Mouse (Mus musculus) heart, postnatal 25 days (tissue): ENCODE results near the gene Pdzrn3. TPM values are rescaled to one million over a fixed set of nuclear protein-coding genes. Genes with fewer than 3 reads are reported as not detected.

Experiments
- DNase-seq: peaks from one replicate; pipeline ENCODE4 v3.0.0; 2022; ENCODE audit warnings: low spot score
- intact Hi-C: fragments of 180-260 bp; cut with DNase I; formaldehyde crosslinking; loops from one replicate; pipeline ENCODE4 v1.15.1; 2025
- total RNA-seq, 2 experiments: library from RNA; stranded (reverse); gene quantifications; 2 replicates each; pipeline ENCODE4 v1.2.3; 2021

Pdzrn3 gene
- total RNA-seq, 2 experiments from 2014 or later = 28.6 to 35.5 TPM

- intact Hi-C loops = loop anchor here (5.0 kb wide), 1 partner anchor 158 kb away; no protein-coding TSS in a partner anchor
- peak; percentile 24 for DNase-seq
Observed at GRCm38 (mm10) chr6:101374721-101375120, 3.0 kb downstream of the Pdzrn3 start.

GRCm38 (mm10) chr6:101374186-101374585 lies 3.5 kb downstream of the Pdzrn3 start:
- intact Hi-C loops = no loop called here
- no peak for DNase-seq

GRCm38 (mm10) chr6:101372982-101373381 lies 4.7 kb downstream of the Pdzrn3 start:
- intact Hi-C loops = no loop called here
- DNase-seq = no peak

- intact Hi-C loops = loop anchor here (5.0 kb wide), 1 partner anchor 40 kb away; no protein-coding TSS in a partner anchor
- DNase-seq = no peak
Observed at GRCm38 (mm10) chr6:101366809-101367602, 10.7 kb downstream of the Pdzrn3 start.

GRCm38 (mm10) chr6:101365795-101366194 lies 11.9 kb downstream of the Pdzrn3 start:
- intact Hi-C loops = loop anchor here (5.0 kb wide), 1 partner anchor 38 kb away; no protein-coding TSS in a partner anchor
- DNase-seq = no peak

- no peak for DNase-seq
- intact Hi-C loops = no loop called here
Observed at GRCm38 (mm10) chr6:101363904-101364303, 13.8 kb downstream of the Pdzrn3 start.

- DNase-seq = no peak
- intact Hi-C loops = no loop called here
Observed at GRCm38 (mm10) chr6:101362728-101363127, 15.0 kb downstream of the Pdzrn3 start.

GRCm38 (mm10) chr6:101362268-101362667 lies 15.4 kb downstream of the Pdzrn3 start:
- DNase-seq = no peak
- intact Hi-C loops = no loop called here

- intact Hi-C loops = no loop called here
Observed at GRCm38 (mm10) chr6:101360211-101360737, 17.4 kb downstream of the Pdzrn3 start.

GRCm38 (mm10) chr6:101359646-101360045 lies 18.1 kb downstream of the Pdzrn3 start:
- intact Hi-C loops = no loop called here
- DNase-seq = no peak

More at GRCm38 (mm10) chr6:101360211-101360737, 17.4 kb downstream of the Pdzrn3 start:
- no peak for DNase-seq

GRCm38 (mm10) chr6:101354887-101355286 lies 22.8 kb downstream of the Pdzrn3 start:
- DNase-seq = no peak
- intact Hi-C loops = no loop called here

GRCm38 (mm10) chr6:101354230-101354881 lies 23.3 kb downstream of the Pdzrn3 start:
- intact Hi-C loops = no loop called here

GRCm38 (mm10) chr6:101353701-101354100 lies 24.0 kb downstream of the Pdzrn3 start:
- intact Hi-C loops = no loop called here

More at GRCm38 (mm10) chr6:101354230-101354881, 23.3 kb downstream of the Pdzrn3 start:
- DNase-seq = no peak

GRCm38 (mm10) chr6:101352626-101353025 lies 25.1 kb downstream of the Pdzrn3 start:
- intact Hi-C loops = no loop called here
- no peak for DNase-seq

More at GRCm38 (mm10) chr6:101353701-101354100, 24.0 kb downstream of the Pdzrn3 start:
- DNase-seq = no peak

GRCm38 (mm10) chr6:101351100-101351499 lies 26.6 kb downstream of the Pdzrn3 start:
- intact Hi-C loops = no loop called here
- DNase-seq = no peak

- DNase-seq = no peak
- intact Hi-C loops = no loop called here
Observed at GRCm38 (mm10) chr6:101350414-101350973, 27.2 kb downstream of the Pdzrn3 start.

GRCm38 (mm10) chr6:101348496-101348895 lies 29.2 kb downstream of the Pdzrn3 start:
- intact Hi-C loops = no loop called here
- DNase-seq = no peak

- intact Hi-C loops = no loop called here
- no peak for DNase-seq
Observed at GRCm38 (mm10) chr6:101340051-101340450, 37.6 kb downstream of the Pdzrn3 start.

GRCm38 (mm10) chr6:101337842-101338528 lies 39.7 kb downstream of the Pdzrn3 start:
- no peak for DNase-seq

GRCm38 (mm10) chr6:101336660-101337059 lies 41.0 kb downstream of the Pdzrn3 start:
- DNase-seq = no peak
- intact Hi-C loops = no loop called here

More at GRCm38 (mm10) chr6:101337842-101338528, 39.7 kb downstream of the Pdzrn3 start:
- intact Hi-C loops = no loop called here
